Mouse (Mus musculus) spleen, adult 12 weeks (tissue): ENCODE data around the gene Lyrm9.

Experiments used
- DNase-seq: peaks from one replicate; pipeline ENCODE4 v3.0.0; 2022; ENCODE audit warnings: low spot score

The Lyrm9 gene

GRCm38 (mm10) chr11:78826442-78827013, at the start of gene Lyrm9:
Gene Lyrm9, plus strand, starts transcription at chr11:78826584.
- DNase-seq: peak; percentile 98

- no peak for DNase-seq
Measured at GRCm38 (mm10) chr11:78777851-78778680, 48.3 kb upstream of the Lyrm9 start.

GRCm38 (mm10) chr11:78780002-78780401, 46.4 kb upstream of the Lyrm9 start:
- no peak for DNase-seq

- DNase-seq: no peak
Measured at GRCm38 (mm10) chr11:78780571-78780970, 45.8 kb upstream of the Lyrm9 start.

- DNase-seq: no peak
Measured at GRCm38 (mm10) chr11:78782326-78782725, 44.1 kb upstream of the Lyrm9 start.

- no peak for DNase-seq
Measured at GRCm38 (mm10) chr11:78782791-78783347, 43.5 kb upstream of the Lyrm9 start.

GRCm38 (mm10) chr11:78786013-78786431, 40.4 kb upstream of the Lyrm9 start:
- no peak for DNase-seq

GRCm38 (mm10) chr11:78789370-78790060, 36.9 kb upstream of the Lyrm9 start:
- no peak for DNase-seq

- no peak for DNase-seq
Measured at GRCm38 (mm10) chr11:78791582-78791981, 34.8 kb upstream of the Lyrm9 start.

GRCm38 (mm10) chr11:78792055-78792454, 34.3 kb upstream of the Lyrm9 start:
- DNase-seq: no peak

GRCm38 (mm10) chr11:78792465-78792864, 33.9 kb upstream of the Lyrm9 start:
- DNase-seq: no peak

- no peak for DNase-seq
Measured at GRCm38 (mm10) chr11:78793116-78793515, 33.3 kb upstream of the Lyrm9 start.

GRCm38 (mm10) chr11:78796072-78796729, 30.2 kb upstream of the Lyrm9 start:
- DNase-seq: no peak

GRCm38 (mm10) chr11:78801094-78801493, 25.3 kb upstream of the Lyrm9 start:
- DNase-seq: no peak

GRCm38 (mm10) chr11:78803587-78804316, 22.6 kb upstream of the Lyrm9 start:
- peak; percentile 20 for DNase-seq

- DNase-seq: no peak
Measured at GRCm38 (mm10) chr11:78804551-78804950, 21.8 kb upstream of the Lyrm9 start.

GRCm38 (mm10) chr11:78805198-78805597, 21.2 kb upstream of the Lyrm9 start:
- no peak for DNase-seq

GRCm38 (mm10) chr11:78805691-78806137, 20.7 kb upstream of the Lyrm9 start:
- no peak for DNase-seq

- DNase-seq: no peak
Measured at GRCm38 (mm10) chr11:78807341-78808108, 18.9 kb upstream of the Lyrm9 start.

- DNase-seq: no peak
Measured at GRCm38 (mm10) chr11:78809398-78809797, 17.0 kb upstream of the Lyrm9 start.
